Mouse (Mus musculus) testis, postnatal 10 days (tissue): Measurements from ENCODE around the gene Sergef.

Experiments used
- DNase-seq: peaks from one replicate; pipeline ENCODE4 v3.0.0; 2021; ENCODE audit warnings: low spot score

The Sergef gene

GRCm38 (mm10) chr7:46616429-46617005, 23.1 kb downstream of the Sergef start:
- DNase-seq, result no peak

GRCm38 (mm10) chr7:46615256-46615977, 24.2 kb downstream of the Sergef start:
- DNase-seq, result no peak

GRCm38 (mm10) chr7:46614263-46614662, 25.3 kb downstream of the Sergef start:
- no peak for DNase-seq

GRCm38 (mm10) chr7:46613091-46613490, 26.5 kb downstream of the Sergef start:
- DNase-seq, result no peak

- no peak for DNase-seq
Measured at GRCm38 (mm10) chr7:46612421-46612937, 27.1 kb downstream of the Sergef start.

- no peak for DNase-seq
Measured at GRCm38 (mm10) chr7:46611970-46612369, 27.6 kb downstream of the Sergef start.

GRCm38 (mm10) chr7:46609317-46609716, 30.3 kb downstream of the Sergef start:
- no peak for DNase-seq

- peak; percentile 68 for DNase-seq
Measured at GRCm38 (mm10) chr7:46607428-46608055, 32.1 kb downstream of the Sergef start.

GRCm38 (mm10) chr7:46607031-46607426, 32.6 kb downstream of the Sergef start:
- no peak for DNase-seq

GRCm38 (mm10) chr7:46606391-46607030, 33.1 kb downstream of the Sergef start:
- DNase-seq, result peak; percentile 91

- DNase-seq, result no peak
Measured at GRCm38 (mm10) chr7:46603051-46603450, 36.6 kb downstream of the Sergef start.

GRCm38 (mm10) chr7:46602079-46602478, 37.5 kb downstream of the Sergef start:
- peak; percentile 72 for DNase-seq

GRCm38 (mm10) chr7:46601097-46601496, 38.5 kb downstream of the Sergef start:
- DNase-seq, result peak; percentile 64

- no peak for DNase-seq
Measured at GRCm38 (mm10) chr7:46597006-46597405, 42.6 kb downstream of the Sergef start.

- DNase-seq, result no peak
Measured at GRCm38 (mm10) chr7:46591546-46591945, 48.1 kb downstream of the Sergef start.

GRCm38 (mm10) chr7:46589181-46589580, 50.4 kb downstream of the Sergef start:
- no peak for DNase-seq

GRCm38 (mm10) chr7:46588005-46588404, 51.6 kb downstream of the Sergef start:
- DNase-seq, result no peak

- DNase-seq, result no peak
Measured at GRCm38 (mm10) chr7:46587466-46587865, 52.1 kb downstream of the Sergef start.

- no peak for DNase-seq
Measured at GRCm38 (mm10) chr7:46586621-46587216, 52.9 kb downstream of the Sergef start.

- no peak for DNase-seq
Measured at GRCm38 (mm10) chr7:46582750-46583149, 56.9 kb downstream of the Sergef start.

- DNase-seq, result no peak
Measured at GRCm38 (mm10) chr7:46581358-46581930, 58.2 kb downstream of the Sergef start.

- DNase-seq, result no peak
Measured at GRCm38 (mm10) chr7:46578091-46578490, 61.5 kb downstream of the Sergef start.
